Mouse (Mus musculus) left cerebral cortex, postnatal 14 days (tissue): ENCODE measurements around the gene T. TPM values are rescaled to one million over a fixed set of nuclear protein-coding genes. Genes with fewer than 3 reads are reported as not detected.
A peak's percentile ranks its signal among the peaks of the same experiment; 100 is the strongest.

Experiments used
- DNase-seq, 2 experiments: peaks; one replicate each; pipeline ENCODE4 v3.0.0; 2021 to 2022; ENCODE audit warnings: low spot score in 2 of 2, mixed read lengths in 1 of 2
- intact Hi-C: fragments of 180-260 bp; cut with DNase I; formaldehyde crosslinking; loops from one replicate; pipeline ENCODE4 v1.15.1; 2025
- total RNA-seq, 2 experiments: library from RNA; stranded (reverse); gene quantifications; 2 replicates each; pipeline ENCODE4 v1.2.3; 2021

T gene
- total RNA-seq, 2 experiments from 2014 or later = not detected

GRCm38 (mm10) chr17:8429436-8429835 lies 4.8 kb upstream of the T start:
- DNase-seq = no peak

GRCm38 (mm10) chr17:8429896-8430295 lies 4.3 kb upstream of the T start:
- no peak for DNase-seq

More at GRCm38 (mm10) chr17:8429436-8429835, 4.8 kb upstream of the T start:
- intact Hi-C loops = no loop called here

GRCm38 (mm10) chr17:8432179-8432800 lies 1.9 kb upstream of the T start:
- DNase-seq = no peak
- intact Hi-C loops = no loop called here

More at GRCm38 (mm10) chr17:8429896-8430295, 4.3 kb upstream of the T start:
- intact Hi-C loops = no loop called here

- DNase-seq = no peak
- intact Hi-C loops = no loop called here
These were observed 874 bp upstream of the T start for GRCm38 (mm10) chr17:8433121-8433977.

GRCm38 (mm10) chr17:8436184-8436583 lies 2.0 kb downstream of the T start:
- no peak for DNase-seq
- intact Hi-C loops = no loop called here

GRCm38 (mm10) chr17:8444062-8444461 lies 9.8 kb downstream of the T start:
- intact Hi-C loops = no loop called here
- no peak for DNase-seq

- no peak for DNase-seq
- intact Hi-C loops = no loop called here
These were observed 13.5 kb downstream of the T start for GRCm38 (mm10) chr17:8447676-8448192.

GRCm38 (mm10) chr17:8448324-8448723 lies 14.1 kb downstream of the T start:
- intact Hi-C loops = no loop called here
- no peak for DNase-seq

- intact Hi-C loops = no loop called here
- no peak for DNase-seq
These were observed 21.0 kb downstream of the T start for GRCm38 (mm10) chr17:8455196-8455595.

- no peak for DNase-seq
- intact Hi-C loops = no loop called here
These were observed 21.4 kb downstream of the T start for GRCm38 (mm10) chr17:8455601-8456000.

- intact Hi-C loops = no loop called here
- DNase-seq = no peak
These were observed 22.7 kb downstream of the T start for GRCm38 (mm10) chr17:8456856-8457460.

- peak; percentile 52 to 69 for DNase-seq
- intact Hi-C loops = loop anchor here (1.0 to 5.0 kb wide), 2 partner anchors 71 to 204 kb away; no protein-coding TSS in a partner anchor
These were observed 27.3 kb downstream of the T start for GRCm38 (mm10) chr17:8461568-8461967.

- DNase-seq = peak; percentile 67 to 83
- intact Hi-C loops = loop anchor here (5.0 kb wide), 1 partner anchor 206 kb away; no protein-coding TSS in a partner anchor
These were observed 29.4 kb downstream of the T start for GRCm38 (mm10) chr17:8463482-8464128.

GRCm38 (mm10) chr17:8467771-8468170 lies 33.5 kb downstream of the T start:
- intact Hi-C loops = loop anchor here (1.0 to 5.0 kb wide), 2 partner anchors 60 to 125 kb away; partner anchors contain the start of gene Pde10a

GRCm38 (mm10) chr17:8468716-8469344 lies 34.6 kb downstream of the T start:
- peak; percentile 86 to 95 for DNase-seq
- intact Hi-C loops = loop anchor here (1.0 to 5.0 kb wide), 2 partner anchors 58 to 123 kb away; partner anchors contain the start of gene Pde10a

More at GRCm38 (mm10) chr17:8467771-8468170, 33.5 kb downstream of the T start:
- DNase-seq = no peak

GRCm38 (mm10) chr17:8478554-8478953 lies 44.3 kb downstream of the T start:
- intact Hi-C loops = no loop called here
- no peak for DNase-seq

- intact Hi-C loops = no loop called here
- no peak for DNase-seq
These were observed 45.4 kb downstream of the T start for GRCm38 (mm10) chr17:8479493-8480128.

GRCm38 (mm10) chr17:8481797-8482196 lies 47.6 kb downstream of the T start:
- intact Hi-C loops = no loop called here
- DNase-seq = no peak
